Mouse (Mus musculus) ovary, postnatal 10 days (tissue): ENCODE measurements at regions not wholly inside any gene's neighbourhood (a gene's known extent, or its start where the extent isn't known, plus 50 kb on each side); places are given as distances from the start of the nearest gene placed in this dataset.

Experiments used
- DNase-seq: peaks from one replicate; pipeline ENCODE4 v3.0.0; 2022; ENCODE audit warnings: low spot score

DNA sequence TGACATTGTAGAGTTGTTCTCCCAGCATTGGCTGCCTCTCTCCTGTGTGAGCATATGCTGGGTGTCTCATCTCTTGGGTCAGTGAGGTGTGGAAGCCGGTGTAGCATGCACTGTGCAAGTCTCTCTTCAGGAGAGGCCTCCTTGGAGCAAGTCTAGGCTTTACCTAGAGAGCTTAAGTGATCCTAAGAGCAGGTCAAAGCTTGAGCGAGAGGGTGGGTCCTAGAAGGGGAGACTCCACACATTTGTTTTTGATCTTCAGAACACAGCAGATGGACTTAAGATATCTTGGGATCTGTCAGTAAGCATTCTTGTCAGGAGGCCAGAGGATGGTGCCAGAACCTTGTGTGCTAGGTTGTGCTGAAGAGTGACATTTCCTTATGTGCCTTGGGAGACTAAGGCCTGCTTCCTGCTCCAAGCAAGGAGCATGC lies 136.4 kb downstream of the Tmx1 start:
- DNase-seq = no peak

GRCm38 (mm10) chr12:70590456-70591050 lies 137.7 kb downstream of the Tmx1 start:
- no peak for DNase-seq

- no peak for DNase-seq
Measured at GRCm38 (mm10) chr12:70592821-70593220, 139.9 kb downstream of the Tmx1 start.

- no peak for DNase-seq
Measured at GRCm38 (mm10) chr12:70598211-70598701, 145.4 kb downstream of the Tmx1 start.

DNA sequence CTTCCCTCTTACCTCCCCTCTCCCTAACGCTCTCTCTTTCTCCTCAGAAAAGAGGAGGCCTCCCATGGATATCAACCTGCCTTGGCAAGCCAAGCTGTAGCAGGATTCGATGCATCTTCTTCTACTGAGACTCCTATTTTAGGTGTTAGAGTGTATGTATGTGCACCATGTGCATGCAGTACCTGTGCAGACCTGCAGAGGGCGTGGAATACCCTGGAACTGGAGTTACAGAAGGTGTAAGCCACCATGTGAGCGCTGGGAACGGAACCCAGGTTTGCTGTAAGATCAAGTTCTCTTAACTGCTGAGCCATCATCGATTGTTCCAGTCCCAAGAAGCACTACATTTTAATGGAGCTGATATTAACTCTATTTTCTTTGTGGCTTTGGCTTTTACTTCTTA lies 146.8 kb downstream of the Tmx1 start:
- no peak for DNase-seq

- DNase-seq = no peak
Measured at GRCm38 (mm10) chr12:70603869-70604268, 151.0 kb downstream of the Tmx1 start.

DNA sequence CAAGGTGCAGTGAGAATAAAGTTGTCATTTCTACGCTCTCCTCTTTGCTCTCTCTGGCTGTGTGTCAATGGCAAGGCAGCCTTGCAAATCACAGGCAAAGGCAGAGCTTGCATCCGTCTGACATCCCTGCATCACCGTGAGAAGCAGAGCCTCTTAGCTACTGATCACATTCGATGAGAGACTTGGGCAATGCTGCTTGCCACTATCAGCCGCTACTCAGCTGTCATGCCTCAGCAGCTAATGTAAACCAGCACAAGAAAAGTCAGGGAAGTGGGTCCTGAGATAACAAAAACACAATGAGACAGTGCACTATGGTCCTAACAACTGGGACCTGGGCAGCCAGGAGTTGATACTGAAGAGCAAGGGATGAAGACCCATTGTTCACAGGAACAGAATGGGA lies 155.8 kb downstream of the Tmx1 start:
- DNase-seq = no peak

DNA sequence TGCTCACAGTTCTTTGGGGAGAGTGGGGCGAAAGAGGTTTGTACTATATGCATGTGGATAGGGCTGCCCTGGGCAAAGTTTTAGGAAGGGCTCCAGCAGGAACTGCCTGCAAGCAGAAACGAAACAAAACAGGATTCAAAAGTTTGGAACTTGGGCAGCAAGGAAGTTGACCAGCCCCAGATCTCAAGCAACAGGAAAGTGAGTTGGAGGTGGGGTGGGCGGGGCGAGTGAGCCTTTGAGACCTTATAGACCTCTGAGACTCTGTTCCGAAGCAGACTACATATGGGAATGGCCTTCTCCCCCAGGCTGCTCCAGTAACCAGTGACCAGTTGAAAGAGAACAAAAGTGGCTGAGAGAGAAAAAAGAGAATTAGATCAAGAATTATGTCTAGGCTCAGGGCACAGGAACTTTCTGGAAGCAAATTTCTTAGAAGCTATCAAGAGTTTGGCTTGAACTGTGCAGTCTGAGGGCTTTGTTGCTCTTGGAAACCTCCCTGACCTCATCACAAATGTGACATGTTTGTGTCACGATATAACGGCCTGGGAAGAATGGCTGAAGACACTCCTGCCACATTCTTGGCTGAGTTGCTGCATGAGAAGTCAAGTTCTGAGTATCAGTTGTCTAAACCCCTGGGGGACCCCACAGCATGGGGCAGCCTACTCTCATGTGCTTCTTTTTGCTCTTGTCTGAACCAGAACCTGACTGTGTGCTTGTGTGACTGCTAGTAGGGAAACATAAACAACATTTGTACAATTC lies 156.4 kb downstream of the Tmx1 start:
- no peak for DNase-seq

GRCm38 (mm10) chr12:70611891-70612290 lies 159.0 kb downstream of the Tmx1 start:
- DNase-seq = no peak

- DNase-seq = no peak
Measured at GRCm38 (mm10) chr12:70613244-70613643, 160.3 kb downstream of the Tmx1 start.

- no peak for DNase-seq
Measured at GRCm38 (mm10) chr12:70614101-70614500, 161.2 kb downstream of the Tmx1 start.

DNA sequence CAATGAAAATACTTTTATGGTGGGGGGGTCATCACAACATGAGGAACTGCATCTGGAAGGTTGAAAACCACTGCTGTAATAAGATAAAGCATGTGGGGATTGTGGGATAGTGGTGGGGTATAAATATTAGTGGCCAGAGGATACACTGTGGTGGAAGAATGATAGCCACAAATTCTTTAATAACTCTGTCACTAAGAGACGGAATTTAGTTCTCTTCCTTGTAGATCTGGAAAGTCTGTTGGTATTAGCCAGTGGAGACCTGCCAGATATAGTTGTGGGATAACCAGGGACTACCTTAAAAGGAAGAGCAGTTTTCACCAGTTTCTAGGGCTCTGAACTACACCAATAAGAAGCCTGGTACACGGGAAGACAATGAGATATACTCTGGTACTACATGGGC lies 161.8 kb downstream of the Tmx1 start:
- DNase-seq = no peak

GRCm38 (mm10) chr12:70615123-70615522 lies 162.2 kb downstream of the Tmx1 start:
- no peak for DNase-seq

GRCm38 (mm10) chr12:70616049-70616448 lies 163.2 kb downstream of the Tmx1 start:
- no peak for DNase-seq

GRCm38 (mm10) chr12:70616487-70616886 lies 163.6 kb downstream of the Tmx1 start:
- DNase-seq = no peak

- no peak for DNase-seq
Measured at GRCm38 (mm10) chr12:70617024-70617423, 164.1 kb downstream of the Tmx1 start.

- no peak for DNase-seq
Measured at GRCm38 (mm10) chr12:70617979-70618378, 165.1 kb downstream of the Tmx1 start.

- DNase-seq = no peak
Measured at GRCm38 (mm10) chr12:70619436-70619835, 166.5 kb downstream of the Tmx1 start.

GRCm38 (mm10) chr12:70622019-70622418 lies 169.1 kb downstream of the Tmx1 start:
- DNase-seq = no peak

GRCm38 (mm10) chr12:70624298-70624980 lies 171.5 kb downstream of the Tmx1 start:
- DNase-seq = no peak

- DNase-seq = no peak
Measured at GRCm38 (mm10) chr12:70627638-70628037, 174.7 kb downstream of the Tmx1 start.

DNA sequence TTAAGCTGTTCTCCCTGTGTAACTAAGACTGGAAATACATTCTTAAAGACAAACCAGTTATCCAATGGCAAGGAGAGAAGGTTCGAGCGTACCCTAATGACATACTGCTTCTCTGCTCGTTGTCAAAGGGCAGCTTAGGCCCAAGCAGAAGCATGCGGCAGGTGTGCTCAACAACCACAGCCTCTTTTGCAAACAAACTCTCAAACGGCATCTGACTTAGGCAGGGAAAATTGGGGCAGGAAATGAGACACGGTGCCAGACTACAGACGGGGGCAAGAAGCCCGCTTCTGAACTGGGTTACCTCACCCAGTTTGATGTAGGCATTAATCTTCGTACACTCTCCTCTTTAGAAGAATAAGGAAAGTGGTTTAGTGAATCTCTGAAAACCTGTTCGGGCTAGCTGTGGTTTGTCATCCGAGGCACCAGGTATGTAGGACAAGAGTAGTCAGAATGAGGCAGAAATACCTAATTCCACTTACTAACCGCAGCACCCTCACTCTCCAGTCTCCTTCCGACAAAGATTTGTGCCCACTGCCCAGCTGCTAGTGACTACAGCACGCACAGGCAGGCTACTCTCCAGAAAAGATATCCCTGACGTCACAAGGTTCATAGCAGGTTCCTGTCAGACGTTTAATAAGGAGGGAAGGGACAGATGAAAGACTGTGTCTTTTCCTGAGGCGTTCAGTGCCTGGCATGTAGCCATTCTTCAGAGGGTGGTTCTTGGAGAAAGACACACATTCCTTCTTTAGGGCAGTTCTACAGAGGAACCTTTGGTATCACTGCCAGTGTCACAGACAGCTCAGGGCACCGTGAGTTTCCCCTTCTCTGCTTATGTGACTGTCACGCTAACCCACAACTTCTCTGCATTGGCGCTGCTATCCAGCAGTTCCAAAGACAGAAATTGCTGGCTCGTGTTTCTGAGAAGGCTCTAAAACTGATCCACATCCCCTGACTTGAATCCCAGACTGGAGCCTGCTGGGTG lies 175.8 kb downstream of the Tmx1 start:
- no peak for DNase-seq
